Mouse (Mus musculus) neural tube, embryonic 14.5 days (tissue): ENCODE data around the gene Ado. TPM values are rescaled to one million over a fixed set of nuclear protein-coding genes. Genes with fewer than 3 reads are reported as not detected.

Source experiments
- ATAC-seq: fragments of 200-750 bp; cut with Nextera tagmentation; 2 replicates; pipeline ENCODE4 v1.8.0; 2017; ENCODE audit warnings: low read depth, mild to moderate bottlenecking, moderate TSS enrichment, moderate library complexity
- H3K27ac ChIP-seq: fragments of 300-500 bp; sonication (generic); 2 replicates; pipeline ENCODE4 v1.5.1; 2014; ENCODE audit warnings: low read depth, mild to moderate bottlenecking, control low read depth, low read length, moderate library complexity, mixed read lengths
- H3K27me3 ChIP-seq: fragments of 300-500 bp; sonication (generic); 2 replicates; pipeline ENCODE4 v1.6.1; 2014; ENCODE audit warnings: low read length; ENCODE audit not compliant: control insufficient read depth, insufficient read depth
- H3K36me3 ChIP-seq: fragments of 300-500 bp; sonication (generic); 2 replicates; pipeline ENCODE4 v1.6.1; 2014; ENCODE audit warnings: low read length, mixed read lengths; ENCODE audit not compliant: control insufficient read depth, insufficient read depth
- H3K4me1 ChIP-seq: fragments of 300-500 bp; sonication (generic); 2 replicates; pipeline ENCODE4 v1.6.1; 2014; ENCODE audit warnings: low read length; ENCODE audit not compliant: control insufficient read depth, insufficient read depth
- H3K4me2 ChIP-seq: fragments of 300-500 bp; sonication (generic); 2 replicates; pipeline ENCODE4 v1.6.1; 2014; ENCODE audit warnings: mild to moderate bottlenecking, low read depth, low read length, control low read depth
- H3K4me3 ChIP-seq: fragments of 300-500 bp; sonication (generic); 2 replicates; pipeline ENCODE4 v1.5.1; 2014; ENCODE audit warnings: low read depth, low read length, control low read depth, mixed read lengths
- H3K9ac ChIP-seq: fragments of 300-500 bp; sonication (generic); replicated peaks from 2 replicates; pipeline ENCODE4 v1.6.1; 2014; ENCODE audit warnings: low read depth, mild to moderate bottlenecking, control low read depth, low read length, mixed read lengths
- H3K9me3 ChIP-seq: fragments of 300-500 bp; sonication (generic); 2 replicates; pipeline ENCODE4 v1.6.1; 2016; ENCODE audit warnings: low read length; ENCODE audit not compliant: control insufficient read depth
- WGBS: fragments of 180-500 bp; shearing (Covaris S2); extraction: QIAGEN DNeasy Blood & Tissue Kit; methylation state at CpG from one replicate; pipeline ENCODE4 v1.1.7; 2014; 5-methylcytosine and 5-hydroxymethylcytosine counted together
- polyA plus RNA-seq: library from polyadenylated mRNA; unstranded; fragments of >200 nt; fragmentation: Nextera tagmentation; extraction: Ambion mirVana; gene quantifications from 2 replicates; pipeline ENCODE4 v1.2.1, GENCODE M21; 2014

Gene Ado
- polyA plus RNA-seq, 1 experiment from 2014 or later = 109 TPM

DNA sequence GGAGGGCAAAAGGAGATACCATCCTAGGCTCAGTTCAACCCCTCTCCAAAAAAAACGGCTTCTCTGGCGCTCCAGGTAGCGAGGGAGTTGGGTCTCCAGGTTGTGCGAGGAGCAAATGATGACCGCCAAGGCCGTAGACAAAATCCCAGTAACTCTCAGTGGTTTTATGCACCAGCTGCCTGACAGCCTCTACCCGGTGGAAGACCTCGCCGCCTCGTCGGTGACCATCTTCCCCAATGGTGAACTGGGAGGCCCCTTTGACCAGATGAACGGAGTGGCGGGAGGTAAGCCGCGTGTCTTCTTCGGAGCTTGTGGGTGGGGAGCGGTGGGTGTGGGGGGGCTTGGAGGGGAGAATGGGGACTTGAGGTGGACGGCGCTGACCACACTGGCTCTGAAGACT lies 10.6 kb downstream of the Ado start:
- ATAC-seq = no peak
- Histone ChIP-seq H3K9me3 (no peaks in the 10 kb centered on the region), H3K36me3 (no peaks in the 10 kb centered on the region), H3K4me2 (peak overlapping the region; percentile 87), H3K4me1 (peaks cover 36% of the 10 kb centered on the region), H3K4me3 (peak overlapping the region; percentile 53), H3K9ac (no peak overlapping the region), H3K27ac (no peak overlapping the region), H3K27me3 (peaks cover 84% of the 10 kb centered on the region)
- WGBS = 2% methylated on average over 19 of the region's 19 CpGs

DNA sequence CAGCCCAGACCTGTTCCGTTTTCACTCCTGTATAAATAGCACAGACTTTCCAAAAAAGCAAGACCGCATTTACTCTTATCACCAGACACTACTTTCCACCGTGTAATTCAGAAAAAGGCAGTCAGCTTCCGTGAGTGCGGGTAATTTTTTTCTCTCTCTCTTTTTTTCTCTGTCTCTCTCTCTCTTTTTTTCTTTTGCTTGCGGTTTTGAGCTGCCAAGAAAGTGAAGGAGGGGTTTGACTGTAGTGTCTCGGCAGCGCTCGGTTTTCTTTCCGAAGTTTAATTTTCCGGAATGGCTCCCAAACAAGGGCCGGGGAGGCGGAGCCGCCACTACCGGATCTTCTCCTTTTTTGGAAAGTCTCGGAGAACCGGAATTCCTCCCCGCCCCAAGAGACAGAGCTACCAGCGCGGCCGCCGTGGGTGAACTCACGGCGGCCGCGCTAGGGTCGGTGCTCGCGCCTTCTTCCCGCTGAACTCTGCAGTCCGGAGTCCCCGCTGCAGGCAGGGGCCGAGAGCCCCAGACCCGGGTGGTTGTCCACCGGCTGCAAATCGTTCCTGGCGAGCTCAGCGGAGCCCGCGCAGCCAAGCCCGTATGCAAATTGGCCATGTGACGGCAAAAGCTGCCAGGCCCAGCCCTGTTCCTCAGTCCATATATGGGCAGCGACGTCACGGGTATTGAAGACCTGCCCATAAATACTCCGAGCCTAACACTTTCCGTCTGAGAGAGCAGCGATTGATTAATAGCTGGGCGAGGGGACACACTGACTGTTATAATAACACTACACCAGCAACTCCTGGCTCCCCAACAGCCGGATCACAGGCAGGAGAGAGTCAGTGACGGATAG lies 11.4 kb downstream of the Ado start:
- ATAC-seq = peak; percentile 80
- Histone ChIP-seq H3K27ac (no peak overlapping the region), H3K9me3 (no peaks in the 10 kb centered on the region), H3K4me1 (peaks cover 36% of the 10 kb centered on the region), H3K9ac (peak overlapping the region; percentile 44), H3K27me3 (peaks cover 83% of the 10 kb centered on the region), H3K36me3 (no peaks in the 10 kb centered on the region), H3K4me3 (peak overlapping the region; percentile 53), H3K4me2 (peak overlapping the region; percentile 87)
- WGBS = under 1% methylated on average over 51 of the region's 51 CpGs

DNA sequence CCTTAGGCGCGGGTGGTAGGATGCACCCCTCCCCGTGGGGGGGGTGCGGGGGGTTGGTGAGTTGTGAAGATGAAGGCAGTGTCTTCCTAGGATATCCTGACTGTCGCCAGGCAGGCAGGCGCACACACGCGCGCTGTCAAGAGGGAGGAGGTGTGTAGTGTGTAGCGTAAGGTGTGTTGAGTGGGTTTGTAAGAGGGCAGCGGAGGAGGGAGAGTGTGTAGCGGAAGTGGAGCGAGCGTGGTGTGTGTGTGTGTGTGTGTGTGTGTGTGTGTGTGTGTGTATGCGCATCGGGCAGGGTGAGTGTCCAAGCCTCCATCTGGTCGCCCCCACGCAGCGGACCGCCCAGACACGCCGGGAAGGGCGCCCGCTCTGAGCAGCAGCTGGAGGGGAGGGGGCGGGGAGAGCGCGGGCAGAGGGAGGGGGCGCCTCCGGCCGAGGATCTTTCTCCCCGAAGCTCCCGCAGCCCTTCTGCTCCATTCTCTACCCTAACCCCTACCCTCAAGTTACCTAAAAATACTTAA lies 12.1 kb downstream of the Ado start:
- WGBS = 1% methylated on average over 31 of the region's 32 CpGs
- no peaks in the 10 kb centered on the region for H3K9me3 ChIP-seq
- H3K4me2 ChIP-seq = peak overlapping the region; percentile 87
- H3K4me1 ChIP-seq = peaks cover 36% of the 10 kb centered on the region
- peaks cover 78% of the 10 kb centered on the region for H3K27me3 ChIP-seq
- H3K4me3 ChIP-seq = peak overlapping the region; percentile 53
- peak; percentile 28 for ATAC-seq
- no peak overlapping the region for H3K27ac ChIP-seq
- H3K9ac ChIP-seq = peak overlapping the region; percentile 44; the same call in 1 of the 2 replicates
- H3K36me3 ChIP-seq = no peaks in the 10 kb centered on the region

DNA sequence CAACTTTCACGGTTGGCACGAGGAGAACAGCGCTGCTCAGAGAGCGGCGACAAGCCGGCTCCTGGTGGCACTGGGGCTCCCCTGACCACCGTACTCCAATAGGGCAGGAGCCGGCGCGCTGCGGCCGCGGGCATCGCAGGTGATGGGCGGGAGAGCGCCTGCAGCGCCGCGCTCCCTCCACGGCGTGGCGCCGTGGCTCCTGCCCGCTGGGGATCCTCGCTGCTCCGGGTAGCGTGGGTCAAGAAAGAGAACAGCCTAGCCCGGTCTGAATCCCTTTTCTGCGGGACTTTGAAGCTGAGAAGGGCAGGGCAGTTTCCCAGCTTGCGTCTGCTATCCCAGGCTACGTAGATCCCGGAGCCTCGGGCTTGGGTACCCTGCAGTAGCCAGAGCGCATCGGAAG lies 12.8 kb downstream of the Ado start:
- Histone ChIP-seq H3K4me1 (peaks cover 36% of the 10 kb centered on the region), H3K27me3 (peaks cover 73% of the 10 kb centered on the region), H3K4me3 (peak overlapping the region; percentile 53), H3K27ac (no peak overlapping the region), H3K36me3 (no peaks in the 10 kb centered on the region), H3K9ac (no peak overlapping the region), H3K4me2 (peak overlapping the region; percentile 87), H3K9me3 (no peaks in the 10 kb centered on the region)
- under 1% methylated on average over 35 of the region's 35 CpGs for WGBS
- ATAC-seq = peak; percentile 60

DNA sequence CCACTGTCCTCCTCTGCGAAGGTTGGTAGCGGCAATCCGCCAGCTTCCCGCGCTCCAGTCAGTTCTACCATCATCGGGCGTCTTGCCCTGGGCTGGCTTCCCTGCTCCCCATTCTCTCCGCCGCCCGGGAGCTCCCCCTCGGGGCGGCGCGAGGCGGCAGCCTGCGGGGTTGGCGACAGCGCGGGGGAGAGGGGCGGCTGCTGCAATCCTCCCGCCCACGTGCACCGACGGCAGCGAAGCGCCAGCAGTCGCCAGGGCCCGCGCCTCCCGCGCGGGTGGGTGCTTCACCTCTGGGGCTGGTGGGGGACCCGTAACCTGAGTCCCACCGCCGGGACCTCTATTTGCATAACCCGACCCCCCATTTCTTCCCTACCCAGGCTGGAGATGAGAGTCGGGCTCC lies 13.5 kb downstream of the Ado start, which contains the start of gene Egr2:
Gene Egr2, plus strand, starts transcription at position 220 of the 400 bp plus-strand sequence.
- no peak for ATAC-seq
- Histone ChIP-seq H3K4me2 (peak within 1 kb of the TSS; percentile 87), H3K4me3 (peak within 1 kb of the TSS; percentile 53), H3K9me3 (no peaks in the 10 kb centered on the region), H3K4me1 (peaks cover 36% of the 10 kb centered on the region), H3K27ac (no peak within 1 kb of the TSS), H3K9ac (no peak within 1 kb of the TSS), H3K27me3 (peaks cover 66% of the 10 kb centered on the region), H3K36me3 (no peaks in the 10 kb centered on the region)
- 1% methylated on average over 34 of the region's 37 CpGs for WGBS

- Histone ChIP-seq H3K9ac (no peak overlapping the region), H3K4me1 (no peaks in the 10 kb centered on the region), H3K9me3 (no peaks in the 10 kb centered on the region), H3K36me3 (no peaks in the 10 kb centered on the region), H3K4me2 (no peak overlapping the region), H3K4me3 (no peak overlapping the region), H3K27ac (no peak overlapping the region), H3K27me3 (peaks cover 19% of the 10 kb centered on the region)
- ATAC-seq = no peak
- 78% methylated on average over 4 of the region's 4 CpGs for WGBS
Observed at GRCm38 (mm10) chr10:67529769-67530168, 19.0 kb downstream of the Ado start.

GRCm38 (mm10) chr10:67526435-67526834 lies 22.3 kb downstream of the Ado start:
- ATAC-seq = no peak
- 55% methylated on average over 9 of the region's 9 CpGs for WGBS
- Histone ChIP-seq H3K27ac (no peak overlapping the region), H3K4me3 (no peak overlapping the region), H3K36me3 (no peaks in the 10 kb centered on the region), H3K9ac (no peak overlapping the region), H3K4me2 (no peak overlapping the region), H3K4me1 (no peaks in the 10 kb centered on the region), H3K9me3 (no peaks in the 10 kb centered on the region), H3K27me3 (no peaks in the 10 kb centered on the region; the same call in 1 of the 2 replicates)

GRCm38 (mm10) chr10:67524694-67525093 lies 24.1 kb downstream of the Ado start:
- no peak overlapping the region for H3K9ac ChIP-seq
- H3K27me3 ChIP-seq = no peaks in the 10 kb centered on the region
- H3K4me1 ChIP-seq = no peaks in the 10 kb centered on the region
- no peak overlapping the region for H3K4me2 ChIP-seq
- no peaks in the 10 kb centered on the region for H3K36me3 ChIP-seq
- no peaks in the 10 kb centered on the region for H3K9me3 ChIP-seq
- 82% methylated on average over 7 of the region's 7 CpGs for WGBS
- no peak overlapping the region for H3K27ac ChIP-seq
- no peak for ATAC-seq
- H3K4me3 ChIP-seq = no peak overlapping the region

DNA sequence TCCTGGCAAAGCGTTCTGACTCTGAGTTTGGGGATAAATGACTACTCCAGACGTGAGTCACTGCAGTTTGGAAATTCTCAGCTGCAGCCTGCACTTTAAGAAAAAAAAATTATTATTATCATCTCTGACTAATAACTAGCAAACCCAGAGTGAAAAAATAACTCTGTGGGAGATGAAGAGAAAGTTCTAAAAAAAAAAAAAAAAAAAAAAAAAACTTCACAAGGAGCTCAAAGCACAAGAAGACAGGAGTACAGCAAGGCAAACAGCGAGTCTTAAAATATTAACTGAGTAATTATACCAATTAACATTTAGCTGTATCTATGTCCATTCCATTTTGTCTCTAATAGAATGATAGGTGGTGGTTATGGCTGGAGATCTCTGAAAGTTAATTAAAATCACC lies 24.6 kb downstream of the Ado start:
- 85% methylated on average over 3 of the region's 3 CpGs for WGBS
- Histone ChIP-seq H3K36me3 (no peaks in the 10 kb centered on the region), H3K27me3 (no peaks in the 10 kb centered on the region), H3K4me3 (no peak overlapping the region), H3K4me1 (no peaks in the 10 kb centered on the region), H3K4me2 (no peak overlapping the region), H3K9ac (no peak overlapping the region), H3K9me3 (no peaks in the 10 kb centered on the region), H3K27ac (no peak overlapping the region)
- ATAC-seq = no peak
